Mouse (Mus musculus) T-helper 17 cell (primary cell): ENCODE results near the gene Ikzf2.

ENCODE experiments used
- in situ Hi-C, 2 experiments: fragments of 300-600 bp; cut with MboI, MseI; formaldehyde crosslinking; loops; 1 replicate in 1 of 2; 2 replicates in 1 of 2; pipeline ENCODE4 v1.15.1; 2025; ENCODE audit warnings: high pct_unique_total_duplicates in 2 of 2

Gene Ikzf2

GRCm38 (mm10) chr1:69667456-69667855 is 19.6 kb downstream of the Ikzf2 start:
- in situ Hi-C loops = no loop called here

DNA sequence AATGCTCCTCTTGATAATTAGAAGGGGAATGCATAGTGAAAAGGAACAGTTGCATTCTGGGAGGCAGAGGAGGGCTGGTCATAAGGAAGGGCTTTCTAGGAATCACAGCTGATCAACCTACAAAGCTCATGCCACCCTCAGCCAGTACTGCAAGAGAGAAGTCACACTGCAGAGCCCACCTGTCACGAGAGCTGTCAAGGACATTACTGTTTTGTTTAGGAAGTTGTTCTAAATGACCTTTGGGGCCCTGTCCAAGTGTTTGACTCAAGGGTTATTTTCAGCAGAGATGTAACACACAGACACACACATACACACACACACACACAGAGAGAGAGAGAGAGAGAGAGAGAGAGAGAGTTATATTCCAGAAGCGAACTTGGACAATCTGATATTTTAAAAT is 27.3 kb downstream of the Ikzf2 start:
- in situ Hi-C loops = no loop called here

DNA sequence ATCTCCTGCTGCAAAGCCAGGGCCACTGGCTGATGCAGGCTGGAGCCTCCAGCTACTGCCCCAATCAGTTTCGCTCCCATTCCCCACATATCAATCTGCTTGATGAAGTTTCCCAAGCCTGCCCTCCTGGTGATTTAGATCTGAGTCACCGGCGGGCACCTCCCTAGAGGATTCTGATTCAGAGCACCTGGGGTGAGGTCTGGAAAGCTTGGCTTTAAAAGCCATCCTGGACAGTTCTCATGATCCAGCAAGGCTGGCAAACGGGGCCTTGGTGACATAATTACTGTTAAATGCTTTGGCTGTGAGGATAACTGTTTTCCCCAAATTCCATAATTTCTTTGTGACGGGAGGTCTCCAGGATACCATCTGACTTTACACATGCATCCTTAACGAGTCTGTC is 29.0 kb downstream of the Ikzf2 start:
- in situ Hi-C loops = no loop called here

DNA sequence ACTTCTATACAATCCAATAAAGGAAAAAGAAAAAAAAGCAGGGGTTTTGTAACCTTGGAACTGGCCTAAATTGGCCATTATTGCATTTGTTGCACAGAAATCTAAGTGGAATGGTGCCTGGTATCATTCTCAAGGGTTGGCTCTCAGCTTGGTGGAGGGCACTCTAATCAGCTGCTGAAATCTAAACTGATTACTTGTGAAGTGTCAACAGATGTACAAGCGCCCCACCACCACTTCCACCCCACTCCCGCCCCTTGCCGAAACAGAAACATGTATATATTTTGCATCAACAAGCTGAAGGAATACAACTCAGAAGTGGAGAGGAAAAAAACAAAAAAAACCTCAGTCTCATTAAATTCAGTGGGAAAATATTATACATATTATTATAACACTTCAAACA is 29.6 kb downstream of the Ikzf2 start:
- in situ Hi-C loops = no loop called here

- in situ Hi-C loops = no loop called here
Observed at GRCm38 (mm10) chr1:69656929-69657328, 30.1 kb downstream of the Ikzf2 start.

GRCm38 (mm10) chr1:69656047-69656782 is 30.8 kb downstream of the Ikzf2 start:
- in situ Hi-C loops = no loop called here

GRCm38 (mm10) chr1:69655368-69655767 is 31.7 kb downstream of the Ikzf2 start:
- in situ Hi-C loops = no loop called here

- in situ Hi-C loops = no loop called here
Observed at GRCm38 (mm10) chr1:69654955-69655354, 32.1 kb downstream of the Ikzf2 start.

- in situ Hi-C loops = no loop called here
Observed at GRCm38 (mm10) chr1:69653419-69653818, 33.6 kb downstream of the Ikzf2 start.

DNA sequence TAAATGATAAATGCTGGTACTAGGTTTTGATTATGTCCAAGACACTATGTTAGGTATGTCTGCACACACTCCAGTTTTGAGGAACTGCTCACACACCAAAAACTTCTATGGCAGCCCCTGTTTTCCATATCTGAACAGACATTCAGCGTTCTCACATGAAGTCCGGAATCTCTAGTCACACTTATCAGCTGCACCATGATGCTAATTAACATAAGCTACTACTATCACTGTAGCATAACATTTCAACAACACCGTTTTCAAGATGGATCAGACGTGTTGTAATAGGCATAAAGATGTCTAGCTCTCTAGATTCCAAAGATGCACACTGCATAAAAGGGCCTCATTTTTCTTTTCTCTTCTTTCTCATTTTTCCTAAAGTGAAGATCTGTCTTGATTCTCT is 43.9 kb downstream of the Ikzf2 start:
- in situ Hi-C loops = no loop called here

- in situ Hi-C loops = no loop called here
Observed at GRCm38 (mm10) chr1:69641986-69642385, 45.1 kb downstream of the Ikzf2 start.

DNA sequence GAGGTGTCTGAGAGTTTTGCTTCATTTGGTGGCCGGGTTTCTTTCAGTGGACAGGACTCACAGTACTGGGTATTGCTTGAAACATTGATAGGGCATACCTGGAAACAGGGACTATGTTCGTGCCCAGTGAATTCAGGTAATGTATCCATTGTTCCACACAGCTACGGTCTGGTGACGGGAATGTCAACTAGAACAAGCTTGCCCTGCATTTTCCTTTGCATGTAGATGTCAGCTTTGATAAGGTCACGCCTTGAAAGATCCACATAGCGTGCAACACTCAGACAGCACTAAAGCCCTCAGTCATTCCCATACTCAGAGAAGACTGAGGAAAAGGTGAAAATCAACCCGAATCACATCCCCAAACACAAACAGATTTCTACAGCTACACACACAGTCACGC is 48.7 kb downstream of the Ikzf2 start:
- in situ Hi-C loops = no loop called here

DNA sequence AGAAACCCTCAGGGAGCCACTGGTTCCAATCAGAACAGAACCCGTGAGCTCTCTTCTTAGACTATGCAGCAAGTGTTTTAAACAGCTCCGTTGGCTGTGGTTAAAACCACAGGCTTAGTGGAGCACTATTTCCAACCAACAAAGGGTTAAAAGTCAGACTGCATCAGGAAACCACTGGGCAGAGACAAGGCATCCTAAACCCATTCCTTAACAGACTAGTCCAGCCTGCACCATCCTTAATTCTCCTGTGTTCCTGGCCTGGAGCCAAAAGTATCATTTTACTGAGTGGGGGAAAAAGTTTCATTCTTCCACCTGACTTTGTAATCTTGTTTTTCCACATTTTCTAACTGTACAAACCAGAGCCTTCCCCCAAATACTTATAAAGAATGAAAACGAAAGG is 49.1 kb downstream of the Ikzf2 start:
- in situ Hi-C loops = no loop called here

- in situ Hi-C loops = no loop called here
Observed at GRCm38 (mm10) chr1:69634259-69634658, 52.8 kb downstream of the Ikzf2 start.

DNA sequence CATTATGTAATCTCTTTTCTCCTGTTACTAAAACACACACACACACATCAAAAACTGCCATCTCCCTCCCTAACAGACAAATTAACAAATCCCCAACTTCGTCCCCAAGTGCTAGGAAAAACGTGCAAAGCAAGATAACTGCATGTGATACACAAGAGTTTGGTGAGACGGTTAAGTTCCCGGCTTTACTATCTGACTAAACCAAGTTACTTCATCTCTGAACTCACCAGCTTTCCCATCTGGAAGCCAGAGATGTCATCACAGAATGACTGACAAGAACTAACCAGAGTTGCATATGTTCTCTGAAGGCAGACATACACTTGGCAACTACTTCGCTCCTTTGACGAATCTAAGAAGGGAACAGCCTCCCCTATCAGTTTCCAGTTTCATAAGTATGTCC is 56.5 kb downstream of the Ikzf2 start:
- in situ Hi-C loops = no loop called here

DNA sequence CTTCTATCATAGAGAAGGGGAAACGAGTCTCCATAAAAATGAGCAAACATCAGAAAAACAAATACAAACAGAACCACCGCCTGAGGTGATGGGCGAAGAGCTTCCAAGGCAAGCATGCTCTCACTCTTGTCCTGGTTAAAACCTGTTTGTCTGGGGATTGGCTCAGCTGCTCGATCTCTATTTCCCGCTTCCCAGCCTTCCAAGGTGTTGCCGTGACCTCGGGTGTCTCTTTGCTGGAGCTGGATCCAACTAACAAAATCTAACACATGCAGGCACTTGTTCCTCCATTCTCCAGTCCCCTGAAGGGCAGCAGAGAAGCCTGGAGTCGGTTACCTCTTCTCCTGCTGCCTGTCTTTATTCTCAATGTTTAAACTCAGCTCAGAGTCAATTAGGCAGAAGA is 57.5 kb downstream of the Ikzf2 start:
- in situ Hi-C loops = no loop called here

DNA sequence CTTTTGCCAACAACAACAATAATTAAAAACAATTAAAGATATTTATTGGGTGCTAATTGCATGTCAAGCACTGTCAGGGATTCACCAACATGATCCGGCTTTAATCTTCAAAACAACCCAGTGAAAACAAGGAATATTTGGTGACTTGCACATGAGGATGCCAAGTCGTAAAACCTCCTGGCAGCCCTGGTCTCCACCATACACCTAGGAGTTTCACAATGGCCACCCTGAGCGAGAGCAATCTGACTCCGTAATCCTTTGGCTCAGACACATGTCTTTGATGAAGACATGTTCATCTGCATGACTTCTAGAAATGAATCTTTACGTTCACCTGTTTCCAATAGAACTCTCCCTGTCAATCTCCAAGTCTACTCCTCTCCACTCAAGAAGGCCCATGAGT is 75.0 kb downstream of the Ikzf2 start:
- in situ Hi-C loops = no loop called here

- in situ Hi-C loops = no loop called here
Observed at GRCm38 (mm10) chr1:69611204-69611725, 75.8 kb downstream of the Ikzf2 start.

DNA sequence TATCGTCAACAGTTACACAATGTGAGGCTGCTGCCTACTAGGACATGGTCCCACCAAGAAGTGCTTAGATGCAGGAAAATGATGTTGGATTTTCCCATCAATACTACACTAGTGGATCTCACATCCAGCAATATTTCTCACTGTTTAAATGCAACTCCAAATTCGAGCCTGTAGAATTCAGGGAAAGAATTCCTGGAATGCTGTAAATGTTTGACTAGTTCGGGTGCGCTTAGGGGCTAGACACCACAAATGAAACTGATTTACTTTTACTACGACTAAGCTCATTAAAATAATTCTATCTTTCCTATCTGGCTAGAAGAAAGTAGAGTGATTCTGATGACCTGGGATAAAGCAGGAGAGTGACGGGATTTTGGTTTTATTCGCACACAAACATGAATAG is 76.3 kb downstream of the Ikzf2 start:
- in situ Hi-C loops = no loop called here

- in situ Hi-C loops = loop anchor here in 1 of 2 experiments (10.0 kb wide), 1 partner anchor 1906 kb away; no protein-coding TSS in a partner anchor
Observed at GRCm38 (mm10) chr1:69608846-69609245, 78.2 kb downstream of the Ikzf2 start.

- in situ Hi-C loops = loop anchor here in 1 of 2 experiments (10.0 kb wide), 1 partner anchor 1908 kb away; no protein-coding TSS in a partner anchor
Observed at GRCm38 (mm10) chr1:69606844-69607243, 80.2 kb downstream of the Ikzf2 start.

DNA sequence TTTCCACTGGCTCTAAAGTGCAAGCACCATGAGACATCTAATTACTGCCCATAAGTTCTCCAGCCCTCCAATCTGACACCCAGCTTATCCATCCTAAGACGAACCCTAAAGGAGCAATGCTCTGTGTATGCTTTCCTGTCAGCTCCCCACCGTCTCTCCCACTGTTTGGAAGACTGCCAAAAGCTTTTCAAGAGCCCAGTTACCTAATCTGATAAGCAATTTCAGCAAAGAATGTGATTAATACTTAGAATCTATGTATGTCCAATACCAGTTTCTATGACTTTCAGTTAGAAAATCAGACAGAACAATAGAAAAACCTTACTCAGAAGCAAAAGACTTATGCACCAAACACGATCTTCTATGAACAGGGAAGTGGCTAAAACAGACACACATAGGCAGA is 82.8 kb downstream of the Ikzf2 start:
- in situ Hi-C loops = loop anchor here in 1 of 2 experiments (10.0 kb wide), 1 partner anchor 1911 kb away; no protein-coding TSS in a partner anchor

DNA sequence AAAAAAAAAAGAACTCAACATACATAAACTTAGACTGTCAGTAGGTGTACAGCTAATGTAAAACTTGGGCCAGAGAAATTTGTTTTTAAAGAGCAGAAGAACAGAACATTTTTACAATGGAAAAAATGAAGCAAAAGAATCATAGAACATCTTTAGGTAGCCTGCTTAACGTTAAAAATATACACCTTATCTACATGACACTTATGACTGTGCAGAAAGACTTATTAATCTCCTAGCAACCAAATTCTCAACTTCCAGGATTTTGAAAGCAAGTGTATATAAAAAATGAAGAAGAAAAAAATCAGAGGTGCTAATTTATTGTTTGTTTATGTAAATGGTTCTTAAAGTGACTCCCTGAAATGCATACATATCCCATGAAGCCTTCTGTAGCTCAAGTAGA is 86.1 kb downstream of the Ikzf2 start:
- in situ Hi-C loops = loop anchor here in 1 of 2 experiments (10.0 kb wide), 1 partner anchor 1914 kb away; no protein-coding TSS in a partner anchor
